Mouse (Mus musculus): ENCODE measurements around the gene A030005K14Rik.

The A030005K14Rik gene

DNA sequence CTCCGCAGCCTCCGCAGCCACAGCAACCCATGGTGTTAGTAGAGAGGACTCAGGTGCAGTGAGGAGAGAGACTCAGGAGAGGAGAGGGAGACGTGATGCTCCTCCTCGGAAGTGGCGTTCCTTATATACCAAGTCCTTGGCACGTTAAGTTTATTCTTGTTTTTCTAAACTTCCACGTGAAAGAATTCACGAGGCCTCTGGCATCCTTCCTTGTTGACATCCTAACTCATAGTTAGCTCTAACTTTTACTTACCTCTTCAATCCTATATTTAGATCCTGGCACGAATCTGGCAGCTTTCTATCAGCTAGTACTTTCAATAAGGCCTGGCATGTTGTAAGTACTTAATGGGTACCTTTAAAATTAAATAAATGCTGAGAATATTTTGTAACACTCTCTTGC, at the start of gene A030005K14Rik:
TSS of gene A030005K14Rik (minus strand) at position 101 of the 400 bp plus-strand sequence.
- DNase-seq (ENCODE audit: low spot score in 2 of 2), result no peak

DNA sequence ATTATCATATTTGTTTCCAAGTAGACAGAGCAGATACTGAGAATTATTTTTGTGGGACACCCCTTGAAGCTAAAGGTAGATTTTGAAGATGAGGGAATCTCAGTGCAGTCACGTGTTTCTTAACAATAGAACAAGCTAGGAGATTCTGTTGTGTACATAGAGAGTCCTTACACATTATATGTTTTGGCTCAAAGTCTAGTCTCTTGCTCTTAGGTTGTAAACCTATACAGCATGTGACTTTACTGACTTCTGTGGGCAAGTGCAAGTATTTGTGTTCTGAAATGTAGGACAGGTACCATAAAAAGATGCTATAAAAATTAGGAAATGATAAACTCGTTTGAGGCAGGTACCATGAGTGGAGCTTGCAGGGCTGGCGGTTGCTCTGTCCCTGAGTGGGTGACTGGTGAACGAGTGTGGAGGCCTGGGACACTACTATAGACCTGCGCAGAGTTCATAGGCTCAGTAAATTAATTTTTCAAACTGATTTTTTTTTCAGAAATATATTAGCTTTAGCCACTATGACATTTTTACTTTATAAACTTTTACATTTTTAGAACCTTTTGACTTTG, 48.3 kb upstream of the A030005K14Rik start:
- no peak for DNase-seq (ENCODE audit: low spot score in 2 of 2)

DNA sequence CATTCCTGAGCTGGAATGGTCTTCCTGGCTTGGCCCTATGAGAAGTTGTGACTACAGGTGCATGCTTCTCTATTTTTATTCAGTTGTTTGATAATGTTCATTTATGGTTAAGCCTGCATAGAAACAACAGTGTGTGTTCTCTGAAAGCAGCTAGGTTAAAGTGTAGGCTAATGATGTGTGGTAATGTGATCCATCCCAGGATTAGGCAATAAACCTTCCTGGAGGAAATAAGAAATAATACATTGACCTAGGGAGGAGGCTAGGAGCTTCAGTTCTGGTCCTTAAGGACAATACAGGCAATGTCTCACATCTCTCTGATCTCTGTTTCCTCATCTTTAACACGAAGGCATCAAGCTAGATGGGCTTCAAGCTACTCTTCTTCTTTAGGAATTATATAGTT, 46.3 kb upstream of the A030005K14Rik start:
- DNase-seq (ENCODE audit: low spot score in 2 of 2), result no peak

- no peak for DNase-seq (ENCODE audit: low spot score in 2 of 2)
Measured at GRCm38 (mm10) chr1:83101891-83102290, 42.7 kb upstream of the A030005K14Rik start.

DNA sequence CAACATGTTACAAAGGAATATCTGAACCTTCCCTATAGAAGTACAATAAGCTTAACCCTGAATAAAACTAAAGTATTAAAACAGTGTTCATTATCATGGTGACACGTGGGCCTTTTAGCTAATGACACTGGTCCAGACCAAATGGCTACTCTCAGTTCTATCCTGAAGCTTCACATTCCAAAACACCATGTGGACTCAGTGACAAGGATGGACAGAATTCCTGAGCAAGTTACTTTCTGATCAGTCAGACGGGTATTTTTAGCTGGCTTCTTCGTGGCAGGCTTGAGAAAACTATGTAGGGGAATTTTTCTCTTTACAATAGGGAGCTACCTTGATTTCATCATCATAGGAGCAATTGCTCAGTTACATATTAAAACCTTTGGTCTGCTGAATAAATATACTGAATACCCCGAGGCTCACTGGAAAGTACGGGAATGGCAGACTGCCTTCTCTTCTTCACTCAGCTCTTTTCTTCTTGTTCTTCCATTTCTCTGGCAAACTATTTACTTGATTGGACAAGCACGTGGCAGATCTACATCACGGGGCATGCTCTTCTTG, 40.5 kb upstream of the A030005K14Rik start:
- DNase-seq (ENCODE audit: low spot score in 2 of 2), result no peak

GRCm38 (mm10) chr1:83099160-83099559, 40.0 kb upstream of the A030005K14Rik start:
- DNase-seq (ENCODE audit: low spot score in 2 of 2), result no peak

- no peak for DNase-seq (ENCODE audit: low spot score in 2 of 2)
Measured at GRCm38 (mm10) chr1:83096935-83097334, 37.8 kb upstream of the A030005K14Rik start.

GRCm38 (mm10) chr1:83091268-83091667, 32.1 kb upstream of the A030005K14Rik start:
- DNase-seq (ENCODE audit: low spot score in 2 of 2), result no peak

DNA sequence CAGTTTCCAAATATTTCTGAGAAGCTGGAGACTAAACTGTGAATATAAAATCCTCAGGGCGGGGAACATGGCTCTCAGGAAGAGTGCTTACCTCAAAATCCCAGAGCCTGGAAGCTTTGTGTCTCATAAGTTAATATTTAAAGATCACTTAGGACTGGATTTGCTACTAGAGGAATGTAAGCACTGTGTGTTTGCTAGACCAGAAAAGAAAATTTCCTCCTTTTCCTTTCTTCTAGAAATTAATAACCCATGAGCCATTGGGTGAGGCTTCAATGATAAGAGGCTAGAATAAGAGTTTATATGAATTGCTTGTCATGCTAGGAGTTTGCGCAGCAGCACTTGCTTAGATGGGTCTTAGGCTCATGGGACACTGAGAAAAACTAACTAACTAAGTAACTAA, 25.6 kb upstream of the A030005K14Rik start:
- DNase-seq (ENCODE audit: low spot score in 2 of 2), result no peak

- peak; percentile 16 to 23 for DNase-seq (ENCODE audit: low spot score in 2 of 2)
Measured at GRCm38 (mm10) chr1:83077016-83077415, 17.8 kb upstream of the A030005K14Rik start.

- DNase-seq (ENCODE audit: low spot score in 2 of 2), result peak; percentile 22 to 45
Measured at GRCm38 (mm10) chr1:83076190-83076917, 17.2 kb upstream of the A030005K14Rik start.

- DNase-seq (ENCODE audit: low spot score in 2 of 2), result no peak
Measured at GRCm38 (mm10) chr1:83075526-83076189, 16.5 kb upstream of the A030005K14Rik start.

- DNase-seq (ENCODE audit: low spot score in 2 of 2), result peak in 1 of 2 experiments; percentile 7
Measured at GRCm38 (mm10) chr1:83067205-83067604, 8.0 kb upstream of the A030005K14Rik start.

- no peak for DNase-seq (ENCODE audit: low spot score in 2 of 2)
Measured at GRCm38 (mm10) chr1:83066577-83066976, 7.4 kb upstream of the A030005K14Rik start.

GRCm38 (mm10) chr1:83064851-83065250, 5.7 kb upstream of the A030005K14Rik start:
- peak in 1 of 2 experiments; percentile 24 for DNase-seq (ENCODE audit: low spot score in 2 of 2)

DNA sequence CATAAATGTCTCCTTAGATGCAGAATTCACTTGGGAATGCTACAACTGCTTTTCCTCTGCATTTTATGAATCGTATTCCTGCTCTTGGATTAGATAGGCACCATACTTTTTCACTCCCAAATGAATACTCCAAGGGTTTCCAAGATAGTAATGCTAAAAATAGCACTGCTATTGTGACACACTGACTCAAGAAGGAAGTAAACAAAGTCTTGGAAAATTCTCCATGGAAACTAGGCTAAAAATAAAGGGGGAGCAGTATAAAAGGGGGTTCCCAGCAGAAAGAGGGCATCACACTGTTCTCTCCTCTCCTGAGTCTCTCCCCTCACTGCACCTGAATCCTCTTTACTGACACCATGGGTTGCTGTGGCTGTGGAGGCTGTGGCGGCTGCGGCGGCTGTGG, 1.5 kb upstream of the A030005K14Rik start, which contains the start of gene Krtap28-13:
TSS of gene Krtap28-13 (plus strand) at position 288 of the 400 bp plus-strand sequence.
- no peak for DNase-seq (ENCODE audit: low spot score in 2 of 2)

- no peak for DNase-seq (ENCODE audit: low spot score in 2 of 2)
Measured at GRCm38 (mm10) chr1:83058481-83058880, 697 bp downstream of the A030005K14Rik start.

DNA sequence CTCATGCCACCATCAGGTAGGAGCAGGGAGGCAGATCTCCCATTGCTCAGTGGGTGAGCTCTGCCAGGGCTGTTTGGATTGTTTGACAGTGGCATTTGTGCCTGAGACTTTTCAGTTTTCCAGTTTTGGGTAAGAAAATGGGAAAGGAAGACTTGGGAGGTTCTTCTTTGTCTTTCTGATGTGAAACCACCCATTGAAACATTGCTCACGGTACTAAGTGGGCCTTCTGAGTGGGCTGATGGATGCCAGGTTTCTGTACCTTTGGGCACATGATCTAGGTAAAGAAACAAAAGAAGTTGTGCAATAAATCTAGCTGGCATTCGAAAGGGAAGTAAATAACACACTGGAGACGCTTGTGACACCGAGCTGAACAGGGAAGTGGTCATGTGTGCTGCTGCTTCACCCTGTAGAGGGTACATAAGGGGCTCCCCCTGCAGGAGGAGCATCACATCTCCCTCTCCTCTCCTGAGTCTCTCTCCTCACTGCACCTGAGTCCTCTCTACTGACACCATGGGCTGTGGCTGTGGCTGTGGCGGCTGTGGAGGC, 14.2 kb downstream of the A030005K14Rik start, which contains the start of gene Gm47969:
TSS of gene Gm47969 (plus strand) at position 51 of the 546 bp plus-strand sequence.
- DNase-seq (ENCODE audit: low spot score in 2 of 2), result no peak

GRCm38 (mm10) chr1:83042380-83042779, 16.8 kb downstream of the A030005K14Rik start, which contains the start of gene Krtap28-10:
Krtap28-10 (minus strand) TSS chr1:83042480.
- no peak for DNase-seq (ENCODE audit: low spot score in 2 of 2)

DNA sequence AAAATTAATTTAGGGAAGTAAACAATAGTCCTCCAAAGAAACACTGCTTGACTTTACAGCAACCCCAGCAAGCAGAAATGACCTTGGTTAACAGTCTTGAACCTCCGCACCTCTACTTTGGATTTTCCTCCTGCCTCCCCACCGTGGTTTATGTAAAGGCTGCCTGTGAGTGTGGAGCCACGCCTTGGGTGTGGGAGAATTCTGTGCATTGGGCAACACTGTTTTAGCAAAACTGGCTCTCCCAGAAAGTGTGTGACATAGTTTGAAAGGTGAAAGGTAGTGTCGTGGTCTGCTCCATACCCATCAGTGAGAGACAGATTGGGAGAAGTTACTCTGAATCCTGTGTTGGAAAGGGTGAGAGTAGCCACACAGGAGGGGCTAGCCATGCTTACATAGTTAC, 20.1 kb downstream of the A030005K14Rik start:
- DNase-seq (ENCODE audit: low spot score in 2 of 2), result no peak

DNA sequence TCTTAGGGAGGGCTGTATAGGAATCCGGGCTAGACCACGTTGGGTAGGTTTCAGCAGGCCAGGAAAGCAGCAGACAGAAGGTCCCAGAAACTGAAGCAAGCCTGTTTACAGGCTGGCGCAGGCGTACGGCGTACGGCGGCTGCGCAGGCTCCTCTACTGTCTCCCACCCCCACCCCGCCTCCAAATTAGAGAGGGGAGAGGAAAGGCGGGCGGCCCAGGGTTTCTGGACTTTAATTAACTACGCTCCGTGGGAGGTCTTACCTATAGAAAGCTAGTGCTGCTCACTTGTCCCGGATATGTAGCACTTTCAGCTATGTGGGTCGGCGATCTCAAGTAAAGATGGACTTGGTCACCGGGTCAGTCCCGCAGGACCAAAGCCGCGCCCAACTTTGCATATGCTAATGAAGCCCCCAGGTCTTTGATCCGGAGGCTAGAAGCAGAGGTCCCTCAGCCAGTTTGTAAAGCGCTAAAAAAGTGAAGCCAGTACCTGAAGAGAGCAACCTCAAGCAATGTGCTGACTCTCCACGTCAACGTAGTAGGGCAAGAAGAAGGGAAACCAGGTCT, 21.0 kb downstream of the A030005K14Rik start, which contains the start of gene Slc19a3:
TSS of gene Slc19a3 (minus strand) at position 340 of the 564 bp plus-strand sequence.
- DNase-seq (ENCODE audit: low spot score in 2 of 2), result peak; percentile 32 to 48

All from right cerebral cortex, adult 2 months (tissue).